Mouse (Mus musculus): ENCODE measurements around the gene Lifr. TPM values are rescaled to one million over a fixed set of nuclear protein-coding genes. Genes with fewer than 3 reads are reported as not detected.

Lifr gene
- polyA plus RNA-seq, 1 experiment: 101 TPM

DNA sequence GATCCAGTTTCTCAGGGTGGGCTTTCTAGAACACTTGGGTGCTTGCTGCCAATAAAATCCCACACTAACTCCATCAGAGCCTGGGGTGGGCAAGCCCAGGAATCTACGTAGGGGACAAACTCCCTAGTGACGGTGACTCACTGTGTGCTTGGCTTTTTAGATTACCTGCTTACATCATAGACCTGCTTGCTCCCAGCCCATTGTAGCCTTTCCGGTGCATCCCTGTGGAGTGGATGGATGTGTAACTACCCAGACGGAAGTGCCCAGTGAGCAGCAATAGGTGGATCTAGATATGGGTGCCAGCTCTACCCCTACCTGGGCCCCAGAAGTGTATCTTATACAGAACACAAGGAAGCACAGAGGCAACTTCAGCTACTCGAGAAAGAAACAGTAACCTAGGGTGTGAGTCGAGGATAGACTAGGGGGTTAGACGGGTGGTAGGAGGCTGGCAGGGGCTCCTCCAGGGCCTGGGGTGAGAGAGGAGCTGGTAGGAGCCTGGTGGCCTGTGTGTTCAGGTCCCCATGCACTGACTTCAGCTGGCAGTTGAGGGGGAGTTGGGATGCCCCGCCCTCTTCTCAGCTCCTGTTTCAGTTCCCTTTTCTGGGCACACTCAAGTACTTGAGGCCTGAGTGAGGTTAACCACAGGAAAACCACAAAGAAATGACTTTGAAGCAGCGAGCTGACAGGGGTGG is 126.3 kb downstream of the Lifr start:
- H3K4me1 ChIP-seq (ENCODE audit: control insufficient read depth, insufficient read depth, low read length): no peaks in the 10 kb centered on the region
- no peak overlapping the region for H3K4me3 ChIP-seq (replicated peaks; ENCODE audit: extremely low read depth, low read depth, low read length)
- 65% methylated on average over 9 of the region's 9 CpGs for WGBS
- peak; percentile 51 for DNase-seq
- TF ChIP-seq POLR2A (IDR thresholded peaks at IDR 0.05; ENCODE audit: borderline replicate concordance, extremely low read depth, low read depth, low read length): no peak
- no peak for TF ChIP-seq CTCF (IDR thresholded peaks at IDR 0.05; ENCODE audit: insufficient read depth, low read length)

- no peak overlapping the region for H3K4me3 ChIP-seq (replicated peaks; ENCODE audit: extremely low read depth, low read depth, low read length)
Measured at GRCm38 (mm10) chr15:7217273-7217598, 126.8 kb downstream of the Lifr start.

DNA sequence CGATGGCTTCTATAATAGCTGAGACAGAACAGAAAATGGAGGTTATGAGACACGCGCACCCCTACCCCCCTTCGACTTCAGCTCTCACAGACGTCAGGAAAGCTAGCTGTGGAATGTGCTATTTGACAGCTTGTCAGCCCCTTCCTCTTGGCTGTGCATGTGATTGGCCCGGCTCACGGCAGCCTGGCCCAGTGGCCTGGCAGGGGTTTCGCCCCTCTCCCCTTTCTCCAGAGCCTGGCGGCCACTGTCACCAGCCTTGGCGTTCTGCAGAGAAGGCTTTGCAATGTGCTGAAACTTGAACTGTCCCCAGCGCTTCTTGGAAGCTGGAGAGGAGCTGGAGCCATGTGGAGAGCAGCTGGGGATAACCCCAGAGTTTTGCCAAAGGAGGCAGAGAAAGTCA is 132.4 kb downstream of the Lifr start:
- TF ChIP-seq POLR2A (IDR thresholded peaks at IDR 0.05; ENCODE audit: borderline replicate concordance, extremely low read depth, low read depth, low read length): no peak
- TF ChIP-seq CTCF (IDR thresholded peaks at IDR 0.05; ENCODE audit: insufficient read depth, low read length): no peak

More at GRCm38 (mm10) chr15:7217273-7217598, 126.8 kb downstream of the Lifr start:
- WGBS: 67% methylated on average over 6 of the region's 6 CpGs
- no peak for DNase-seq
- H3K4me1 ChIP-seq (ENCODE audit: control insufficient read depth, insufficient read depth, low read length): no peaks in the 10 kb centered on the region
- TF ChIP-seq CTCF (IDR thresholded peaks at IDR 0.05; ENCODE audit: insufficient read depth, low read length) (no peak), POLR2A (IDR thresholded peaks at IDR 0.05; ENCODE audit: borderline replicate concordance, extremely low read depth, low read depth, low read length) (no peak)

DNA sequence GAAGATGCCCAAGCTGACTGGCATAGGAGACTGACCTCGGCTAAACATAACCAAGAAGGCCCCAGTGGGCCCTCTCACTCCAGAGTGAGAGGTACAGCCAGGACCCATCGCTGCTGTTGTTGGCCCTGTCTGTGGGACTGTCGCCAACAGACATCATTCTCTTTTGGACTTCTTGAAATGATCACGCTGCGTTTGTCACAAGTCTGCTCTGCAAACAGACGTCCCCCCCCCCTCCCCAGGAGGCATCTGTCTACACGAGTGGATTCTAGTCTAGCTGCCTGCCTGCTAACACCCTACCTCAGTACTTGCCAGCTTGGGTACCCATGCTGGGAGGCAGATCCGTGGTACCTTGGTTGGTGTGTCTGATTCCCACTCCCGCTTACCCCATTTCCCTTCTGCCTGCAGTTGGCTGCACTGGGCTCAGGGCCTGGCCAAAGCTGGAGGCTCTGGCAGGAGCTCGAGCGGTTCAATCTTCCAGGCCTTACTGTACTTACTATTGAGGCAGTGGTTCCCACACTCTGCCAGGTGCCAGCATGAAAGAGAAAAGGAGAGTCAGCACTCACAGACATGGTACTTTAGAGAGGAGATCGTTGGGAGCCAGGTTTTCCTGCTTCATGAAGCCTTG is 133.8 kb downstream of the Lifr start:
- WGBS: 62% methylated on average over 12 of the region's 12 CpGs
- DNase-seq: no peak
- Histone ChIP-seq H3K4me1 (ENCODE audit: control insufficient read depth, insufficient read depth, low read length) (peaks cover 3% of the 10 kb centered on the region; the same call in 1 of the 2 replicates), H3K4me3 (replicated peaks; ENCODE audit: extremely low read depth, low read depth, low read length) (no peak overlapping the region)
- TF ChIP-seq CTCF (IDR thresholded peaks at IDR 0.05; ENCODE audit: insufficient read depth, low read length) (no peak), POLR2A (IDR thresholded peaks at IDR 0.05; ENCODE audit: borderline replicate concordance, extremely low read depth, low read depth, low read length) (no peak)

More for the DNA sequence above, 132.4 kb downstream of the Lifr start:
- H3K4me1 ChIP-seq (ENCODE audit: control insufficient read depth, insufficient read depth, low read length): peaks cover 3% of the 10 kb centered on the region; the same call in 1 of the 2 replicates
- WGBS: 56% methylated on average over 11 of the region's 11 CpGs
- no peak overlapping the region for H3K4me3 ChIP-seq (replicated peaks; ENCODE audit: extremely low read depth, low read depth, low read length)
- DNase-seq: no peak

GRCm38 (mm10) chr15:7226225-7226624 is 135.8 kb downstream of the Lifr start:
- WGBS: 5% methylated on average over 5 of the region's 5 CpGs
- no peak for TF ChIP-seq POLR2A (IDR thresholded peaks at IDR 0.05; ENCODE audit: borderline replicate concordance, extremely low read depth, low read depth, low read length)
- TF ChIP-seq CTCF (IDR thresholded peaks at IDR 0.05; ENCODE audit: insufficient read depth, low read length): peak; percentile 99
- peak; percentile 75 for DNase-seq
- peaks cover 3% of the 10 kb centered on the region; the same call in 1 of the 2 replicates for H3K4me1 ChIP-seq (ENCODE audit: control insufficient read depth, insufficient read depth, low read length)
- H3K4me3 ChIP-seq (replicated peaks; ENCODE audit: extremely low read depth, low read depth, low read length): no peak overlapping the region

DNA sequence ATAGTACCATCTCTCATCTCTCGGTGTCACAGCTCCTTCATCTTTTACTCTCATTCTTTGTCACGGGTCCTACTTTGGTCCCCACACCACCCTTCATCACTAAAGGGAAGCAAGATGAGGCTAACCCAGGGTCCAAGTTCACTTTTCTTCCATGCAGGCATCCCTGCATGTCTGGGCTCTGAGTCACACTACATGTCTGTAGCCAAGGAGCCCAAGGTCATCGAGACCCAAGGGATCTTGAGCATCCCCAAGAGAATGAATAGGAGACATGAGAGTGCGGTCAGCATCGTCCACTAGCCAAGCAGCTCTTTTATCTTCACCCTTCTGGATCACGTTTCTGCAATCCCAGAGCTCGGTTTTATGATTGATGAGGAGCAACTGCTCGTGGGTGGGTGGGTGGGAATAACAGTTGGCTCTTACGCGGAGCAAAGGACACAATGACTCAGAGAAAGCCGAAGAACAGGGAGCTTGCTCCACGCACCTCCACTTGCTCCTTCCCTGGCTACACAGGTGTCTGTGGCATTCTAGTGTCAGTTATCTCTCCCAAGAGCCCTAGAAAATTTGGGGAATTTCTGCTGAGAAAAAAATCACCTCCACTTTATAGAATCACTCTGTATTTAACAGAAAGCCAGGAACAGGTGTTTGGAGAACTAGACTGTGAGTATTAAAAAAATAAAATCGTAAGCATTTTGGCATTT is 143.1 kb downstream of the Lifr start:
- WGBS: 70% methylated on average over 13 of the region's 13 CpGs
- DNase-seq: no peak
- H3K4me1 ChIP-seq (ENCODE audit: control insufficient read depth, insufficient read depth, low read length): no peaks in the 10 kb centered on the region
- H3K4me3 ChIP-seq (replicated peaks; ENCODE audit: extremely low read depth, low read depth, low read length): no peak overlapping the region
- TF ChIP-seq CTCF (IDR thresholded peaks at IDR 0.05; ENCODE audit: insufficient read depth, low read length) (no peak), POLR2A (IDR thresholded peaks at IDR 0.05; ENCODE audit: borderline replicate concordance, extremely low read depth, low read depth, low read length) (no peak)

GRCm38 (mm10) chr15:7239904-7240303 is 149.5 kb downstream of the Lifr start:
- no peak for DNase-seq
- WGBS: 92% methylated on average over 11 of the region's 11 CpGs

DNA sequence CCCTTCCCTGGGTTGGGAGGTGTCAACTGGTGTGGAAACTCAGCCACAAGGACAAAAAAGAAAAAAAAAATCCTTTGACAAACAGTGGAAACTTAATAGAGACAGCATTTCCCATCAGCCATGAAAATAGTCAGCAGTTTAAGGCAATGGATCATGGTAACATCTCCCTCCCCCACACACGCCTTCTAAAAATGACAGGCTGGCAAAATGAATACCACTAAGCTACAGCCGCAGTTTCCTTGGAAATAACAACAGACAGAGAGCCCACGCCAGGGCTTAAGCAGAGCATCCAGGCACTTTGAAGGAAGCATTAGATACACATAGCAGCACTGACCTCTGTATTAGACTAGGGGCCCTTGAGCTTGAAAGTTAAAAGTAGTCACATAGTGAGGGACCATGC is 150.5 kb downstream of the Lifr start:
- Histone ChIP-seq H3K4me1 (ENCODE audit: control insufficient read depth, insufficient read depth, low read length) (no peaks in the 10 kb centered on the region), H3K4me3 (replicated peaks; ENCODE audit: extremely low read depth, low read depth, low read length) (no peak overlapping the region)
- DNase-seq: no peak
- TF ChIP-seq CTCF (IDR thresholded peaks at IDR 0.05; ENCODE audit: insufficient read depth, low read length) (no peak), POLR2A (IDR thresholded peaks at IDR 0.05; ENCODE audit: borderline replicate concordance, extremely low read depth, low read depth, low read length) (no peak)
- 70% methylated on average over 3 of the region's 3 CpGs for WGBS

More at GRCm38 (mm10) chr15:7239904-7240303, 149.5 kb downstream of the Lifr start:
- TF ChIP-seq CTCF (IDR thresholded peaks at IDR 0.05; ENCODE audit: insufficient read depth, low read length): no peak
- no peak for TF ChIP-seq POLR2A (IDR thresholded peaks at IDR 0.05; ENCODE audit: borderline replicate concordance, extremely low read depth, low read depth, low read length)
- no peaks in the 10 kb centered on the region for H3K4me1 ChIP-seq (ENCODE audit: control insufficient read depth, insufficient read depth, low read length)
- H3K4me3 ChIP-seq (replicated peaks; ENCODE audit: extremely low read depth, low read depth, low read length): no peak overlapping the region

- 63% methylated on average over 15 of the region's 15 CpGs for WGBS
- DNase-seq: no peak
- Histone ChIP-seq H3K4me3 (replicated peaks; ENCODE audit: extremely low read depth, low read depth, low read length) (no peak overlapping the region), H3K4me1 (ENCODE audit: control insufficient read depth, insufficient read depth, low read length) (no peaks in the 10 kb centered on the region)
- no peak for TF ChIP-seq POLR2A (IDR thresholded peaks at IDR 0.05; ENCODE audit: borderline replicate concordance, extremely low read depth, low read depth, low read length)
- no peak for TF ChIP-seq CTCF (IDR thresholded peaks at IDR 0.05; ENCODE audit: insufficient read depth, low read length)
Measured at GRCm38 (mm10) chr15:7242161-7242850, 151.9 kb downstream of the Lifr start.

Other genes with a start within 250 kb of the Lifr start
- gene Osmr, start 215.6 kb upstream of the Lifr start, polyA plus RNA-seq (2012; rRNA removed): 11.5 and 13.1 TPM in 2 replicates